Mouse (Mus musculus): ENCODE results near the gene Max.
A peak's percentile ranks its signal among the peaks of the same experiment; 100 is the strongest.

The Max gene

GRCm38 (mm10) chr12:76920398-76920797 is 41.6 kb downstream of the Max start:
- no peak for DNase-seq (ENCODE audit: low spot score)

GRCm38 (mm10) chr12:76918855-76919254 is 43.1 kb downstream of the Max start:
- DNase-seq (ENCODE audit: low spot score): no peak

GRCm38 (mm10) chr12:76918113-76918512 is 43.9 kb downstream of the Max start:
- no peak for DNase-seq (ENCODE audit: low spot score)

- DNase-seq (ENCODE audit: low spot score): no peak
Measured at GRCm38 (mm10) chr12:76916163-76916562, 45.8 kb downstream of the Max start.

- no peak for DNase-seq (ENCODE audit: low spot score)
Measured at GRCm38 (mm10) chr12:76912193-76912592, 49.8 kb downstream of the Max start.

- no peak for DNase-seq (ENCODE audit: low spot score)
Measured at GRCm38 (mm10) chr12:76911171-76911726, 50.8 kb downstream of the Max start.

- DNase-seq (ENCODE audit: low spot score): no peak
Measured at GRCm38 (mm10) chr12:76910258-76910940, 51.6 kb downstream of the Max start.

GRCm38 (mm10) chr12:76909218-76909617 is 52.8 kb downstream of the Max start:
- no peak for DNase-seq (ENCODE audit: low spot score)

- no peak for DNase-seq (ENCODE audit: low spot score)
Measured at GRCm38 (mm10) chr12:76906278-76906677, 55.7 kb downstream of the Max start.

- no peak for DNase-seq (ENCODE audit: low spot score)
Measured at GRCm38 (mm10) chr12:76901508-76902294, 60.3 kb downstream of the Max start.

GRCm38 (mm10) chr12:76899261-76899975 is 62.6 kb downstream of the Max start:
- DNase-seq (ENCODE audit: low spot score): no peak

- DNase-seq (ENCODE audit: low spot score): no peak
Measured at GRCm38 (mm10) chr12:76898141-76898540, 63.9 kb downstream of the Max start.

- no peak for DNase-seq (ENCODE audit: low spot score)
Measured at GRCm38 (mm10) chr12:76897006-76897405, 65.0 kb downstream of the Max start.

- DNase-seq (ENCODE audit: low spot score): no peak
Measured at GRCm38 (mm10) chr12:76896566-76896965, 65.4 kb downstream of the Max start.

GRCm38 (mm10) chr12:76895777-76896176 is 66.2 kb downstream of the Max start:
- peak; percentile 33 for DNase-seq (ENCODE audit: low spot score)

GRCm38 (mm10) chr12:76894792-76895559 is 67.0 kb downstream of the Max start:
- no peak for DNase-seq (ENCODE audit: low spot score)

GRCm38 (mm10) chr12:76892910-76893695 is 68.9 kb downstream of the Max start:
- DNase-seq (ENCODE audit: low spot score): no peak

- no peak for DNase-seq (ENCODE audit: low spot score)
Measured at GRCm38 (mm10) chr12:76891160-76891559, 70.8 kb downstream of the Max start.

GRCm38 (mm10) chr12:76889404-76890184 is 72.4 kb downstream of the Max start:
- DNase-seq (ENCODE audit: low spot score): no peak

- DNase-seq (ENCODE audit: low spot score): no peak
Measured at GRCm38 (mm10) chr12:76887941-76888340, 74.1 kb downstream of the Max start.

Measured in embryo, embryonic 10.5 days (tissue).